Mouse (Mus musculus): ENCODE results near the gene Rnls. TPM values are rescaled to one million over a fixed set of nuclear protein-coding genes. Genes with fewer than 3 reads are reported as not detected.

Rnls gene
- total and polyA plus RNA-seq, 3 experiments = not detected

DNA sequence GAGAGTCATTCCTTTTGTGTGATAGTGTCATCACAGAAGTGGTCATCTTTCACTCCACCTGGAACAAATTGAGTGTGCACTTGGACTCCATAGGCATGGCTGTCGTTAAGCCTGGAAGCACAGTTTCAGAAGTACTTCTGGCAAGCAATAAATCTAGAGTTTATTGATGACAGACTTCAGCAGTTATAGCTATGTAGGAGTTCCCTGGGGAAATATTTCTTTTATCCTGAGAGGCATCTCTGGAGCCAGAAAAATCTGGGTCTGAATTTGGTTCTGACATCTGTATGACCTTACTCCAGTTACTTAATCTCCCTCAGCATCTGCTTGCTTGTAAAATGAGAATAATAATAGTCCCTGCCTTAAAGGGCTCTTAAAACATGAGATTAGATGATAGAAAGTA is 184.1 kb downstream of the Rnls start:
- TF ChIP-seq GATA1 (IDR thresholded peaks at IDR 0.05; ENCODE audit: low read depth, low read length) (no peak), POLR2AphosphoS5 (IDR thresholded peaks at IDR 0.05; ENCODE audit: borderline replicate concordance, low read depth, low read length) (no peak), USF1 (IDR thresholded peaks at IDR 0.05; ENCODE audit: low read depth, low read length) (no peak), E2F4 (IDR thresholded peaks at IDR 0.05; ENCODE audit: borderline replicate concordance, low read depth, low read length) (no peak), MYB (IDR thresholded peaks at IDR 0.05; ENCODE audit: low read depth, low read length) (no peak), JUND (IDR thresholded peaks at IDR 0.05; ENCODE audit: low read depth, low read length) (no peak), MXI1 (IDR thresholded peaks at IDR 0.05; ENCODE audit: low read depth, low read length) (no peak), RCOR1 (IDR thresholded peaks at IDR 0.05; ENCODE audit: low read depth, low read length) (no peak), BHLHE40 (IDR thresholded peaks at IDR 0.05; ENCODE audit: borderline replicate concordance, low read depth, low read length) (no peak), TBP (IDR thresholded peaks at IDR 0.05; ENCODE audit: low read depth, low read length) (no peak), EP300 (IDR thresholded peaks at IDR 0.05; ENCODE audit: low read depth in 1 of 2, low read length in 2 of 2) (no peak)

DNA sequence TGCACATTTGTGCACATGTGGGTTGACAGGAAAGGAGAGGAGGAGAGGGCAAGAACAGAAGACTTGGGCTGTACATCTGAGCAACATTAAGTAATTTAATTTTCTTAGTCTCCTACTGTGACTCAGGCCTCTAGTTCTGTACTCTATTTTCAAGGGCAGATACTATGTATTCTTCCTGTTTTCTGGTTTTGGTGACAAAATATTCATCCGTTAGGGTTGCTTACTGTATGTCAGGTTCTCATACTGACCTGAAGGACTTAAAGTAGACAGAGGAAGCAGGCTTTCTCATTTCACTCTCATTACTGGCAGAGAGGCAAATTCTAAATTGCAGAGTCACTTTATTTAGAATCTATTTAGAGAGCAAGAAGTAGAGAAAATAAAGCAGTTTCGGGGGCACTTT is 186.7 kb downstream of the Rnls start:
- H3K9me3 ChIP-seq (replicated peaks; ENCODE audit: insufficient read depth, low read length) = no peaks in the 10 kb centered on the region
- H3K36me3 ChIP-seq (ENCODE audit: control insufficient read depth in 1 of 2, insufficient read depth in 2 of 2, low read length in 2 of 2) = no peaks in the 10 kb centered on the region
- H3K27me3 ChIP-seq (ENCODE audit: control insufficient read depth in 1 of 2, insufficient read depth in 2 of 2, low read length in 2 of 2) = no peaks in the 10 kb centered on the region
- H3K27ac ChIP-seq (ENCODE audit: control insufficient read depth, low read depth, low read length) = no peak overlapping the region
- TF ChIP-seq NRF1 (IDR thresholded peaks at IDR 0.05; ENCODE audit: insufficient read depth, low read depth, low read length, poor library complexity, severe bottlenecking) = no peak
- no peak for TF ChIP-seq ZMIZ1 (IDR thresholded peaks at IDR 0.05; ENCODE audit: low read depth, low read length)
- TF ChIP-seq EP300 (IDR thresholded peaks at IDR 0.05; ENCODE audit: low read depth in 1 of 2, low read length in 2 of 2) = no peak
- TF ChIP-seq CHD1 (IDR thresholded peaks at IDR 0.05; ENCODE audit: low read depth, low read length) = no peak
- TF ChIP-seq MXI1 (IDR thresholded peaks at IDR 0.05; ENCODE audit: low read depth, low read length) = no peak
- no peak for TF ChIP-seq HCFC1 (IDR thresholded peaks at IDR 0.05; ENCODE audit: low read depth, low read length)
- TF ChIP-seq ZC3H11A (IDR thresholded peaks at IDR 0.05; ENCODE audit: low read depth, low read length) = no peak
- no peak for TF ChIP-seq POLR2AphosphoS2 (IDR thresholded peaks at IDR 0.05; ENCODE audit: low read length)
- no peak for TF ChIP-seq MAZ (IDR thresholded peaks at IDR 0.05; ENCODE audit: low read depth, low read length)
- no peak for TF ChIP-seq JUND (IDR thresholded peaks at IDR 0.05; ENCODE audit: low read depth, low read length)
- no peak for TF ChIP-seq SMC3 (IDR thresholded peaks at IDR 0.05; ENCODE audit: low read depth, low read length)
- no peak for TF ChIP-seq POLR2AphosphoS5 (IDR thresholded peaks at IDR 0.05; ENCODE audit: borderline replicate concordance, low read depth, low read length)
- TF ChIP-seq GATA1 (IDR thresholded peaks at IDR 0.05; ENCODE audit: low read depth, low read length) = no peak
- TF ChIP-seq TAL1 (IDR thresholded peaks at IDR 0.05; ENCODE audit: low read length) = no peak
- no peak for TF ChIP-seq USF1 (IDR thresholded peaks at IDR 0.05; ENCODE audit: low read depth, low read length)
- no peak overlapping the region for H3K4me3 ChIP-seq (ENCODE audit: control insufficient read depth in 1 of 2, insufficient read depth in 1 of 2, low read depth in 2 of 2, low read length in 2 of 2)
- no peak overlapping the region for H3K9ac ChIP-seq (ENCODE audit: control insufficient read depth, low read depth, low read length, poor library complexity, severe bottlenecking)
- H3K79me2 ChIP-seq (ENCODE audit: control insufficient read depth, insufficient read depth, low read length, poor library complexity) = no peaks in the 10 kb centered on the region
- H3K4me1 ChIP-seq (ENCODE audit: control insufficient read depth in 1 of 2, insufficient read depth in 2 of 2, low read length in 2 of 2) = no peaks in the 10 kb centered on the region
- no peak for DNase-seq (ENCODE audit: low read depth, low spot score)

More for the DNA sequence above, 184.1 kb downstream of the Rnls start:
- Histone ChIP-seq H3K27me3 (ENCODE audit: control insufficient read depth in 1 of 2, insufficient read depth in 2 of 2, low read length in 2 of 2) (no peaks in the 10 kb centered on the region), H3K9ac (ENCODE audit: control insufficient read depth, low read depth, low read length, poor library complexity, severe bottlenecking) (no peak overlapping the region), H3K36me3 (ENCODE audit: control insufficient read depth in 1 of 2, insufficient read depth in 2 of 2, low read length in 2 of 2) (no peaks in the 10 kb centered on the region), H3K9me3 (replicated peaks; ENCODE audit: insufficient read depth, low read length) (no peaks in the 10 kb centered on the region), H3K4me1 (ENCODE audit: control insufficient read depth in 1 of 2, insufficient read depth in 2 of 2, low read length in 2 of 2) (no peaks in the 10 kb centered on the region), H3K79me2 (ENCODE audit: control insufficient read depth, insufficient read depth, low read length, poor library complexity) (no peaks in the 10 kb centered on the region), H3K27ac (ENCODE audit: control insufficient read depth, low read depth, low read length) (no peak overlapping the region), H3K4me3 (ENCODE audit: control insufficient read depth in 1 of 2, insufficient read depth in 1 of 2, low read depth in 2 of 2, low read length in 2 of 2) (no peak overlapping the region)
- no peak for DNase-seq (ENCODE audit: low read depth, low spot score)
